ENCODE assay signal across 25 mouse cellular contexts in genomic region chr11:106704399-106705111, GRCm38 (mm10). TPM values are rescaled to one million over a fixed set of nuclear protein-coding genes. Genes with fewer than 3 reads are reported as not detected.
A peak's percentile ranks its signal among the peaks of the same experiment; 100 is the strongest.
DNase-seq lines count a peak whose midpoint lies in the region; ATAC-seq and TF ChIP-seq lines count a peak whose summit lies in the region.
"Had no signal": no experiment of that assay in that cellular context is flagged by ENCODE, and none has a peak within 500 bp of the region (broad histone marks: within the 10 kb centered on the region; RNA-seq: fewer than 3 reads in every experiment).

No protein-coding gene starts in this region.

- TF ChIP-seq POLR2A in kidney, adult 2 months (IDR thresholded peaks at IDR 0.05; ENCODE audit: low read depth, low read length) = no peak

- TF ChIP-seq CTCF in kidney, adult 2 months (conservative IDR thresholded peaks at IDR 0.05; ENCODE audit: insufficient read depth, insufficient read length, low read depth, low read length) = no peak

- no peaks in the 10 kb centered on the region for H3K4me1 ChIP-seq in kidney, adult 2 months (ENCODE audit: control insufficient read depth, insufficient read depth, low read length)
- H3K4me1 ChIP-seq in brown adipose tissue, adult 24 weeks (ENCODE audit: control insufficient read depth, insufficient read depth, insufficient read length, low read length) = peaks cover 16% of the 10 kb centered on the region

- H3K27me3 ChIP-seq in kidney, adult 2 months (replicated peaks; ENCODE audit: control insufficient read depth, insufficient read depth, low read length) = no peaks in the 10 kb centered on the region
- H3K27me3 ChIP-seq: CH12.LX; forebrain, embryonic 12.5 days; heart, embryonic 13.5 days; limb, embryonic 12.5 days; lung, embryonic 15.5 days had no signal

- no peaks in the 10 kb centered on the region for H3K36me3 ChIP-seq in kidney, adult 2 months (ENCODE audit: control insufficient read depth, insufficient read depth, low read length)
- H3K36me3 ChIP-seq: forebrain, embryonic 12.5 days; hindbrain, embryonic 10.5 days; limb, embryonic 12.5 days; lung, embryonic 15.5 days had no signal

- H3K27ac ChIP-seq in kidney, adult 2 months (ENCODE audit: insufficient read depth, low read depth, low read length) = no peak overlapping the region
- H3K27ac ChIP-seq in brown adipose tissue, adult 24 weeks (replicated peaks; ENCODE audit: low read depth, low read length) = 0 out of 2 replicates have a peak overlapping the region, but pooled peaks have one; percentile 38
- H3K27ac ChIP-seq: forebrain, embryonic 12.5 days; heart, embryonic 13.5 days; hindbrain, embryonic 10.5 days; limb, embryonic 12.5 days; lung, embryonic 15.5 days had no signal

- peak; percentile 31 for DNase-seq in kidney, postnatal 10 days
- DNase-seq in kidney, adult 2 months = no peak
- DNase-seq in ES-CJ7 (ENCODE audit: low read depth, low spot score) = peak; percentile 58
- no peak for DNase-seq in spleen, postnatal 4 days (ENCODE audit: low spot score in 2 of 2)
- DNase-seq in cerebellum, postnatal 25 days = no peak
- DNase-seq in left cerebral cortex, adult 18-20 months (ENCODE audit: low spot score in 2 of 2) = no peak
- DNase-seq: adrenal gland, adult 8-10 months; cerebellum, adult 9-11 months; gastrocnemius, postnatal 36 days; heart, postnatal 10 days; kidney, adult 18-20 months; layer of hippocampus, adult 9-11 months; midbrain, embryonic 14.5 days; right cerebral cortex, adult 18-20 months; right cerebral cortex, postnatal 4 days had no signal

- peak; percentile 56 for ATAC-seq in megakaryocyte progenitor cell, adult 5-6 weeks (replicated peaks; ENCODE audit: poor library complexity)
- ATAC-seq: hindbrain, embryonic 16.5 days had no signal

- WGBS in kidney, adult 2 months = 51% methylated on average over 9 of the region's 9 CpGs

- no peak overlapping the region for H3K4me3 ChIP-seq in kidney, adult 2 months (ENCODE audit: insufficient read depth, low read depth, low read length)
- no peak overlapping the region for H3K4me3 ChIP-seq in brown adipose tissue, adult 24 weeks (ENCODE audit: insufficient read depth, low read depth, low read length)
- H3K4me3 ChIP-seq: erythroblast, embryonic 14.5 days; forebrain, embryonic 12.5 days; heart, embryonic 13.5 days; hindbrain, embryonic 10.5 days; limb, embryonic 12.5 days; lung, embryonic 15.5 days had no signal

RNA-seq across cellular contexts. Expression of gene Pecam1, which starts 45.9 kb away (rescaled TPM):
- polyA plus RNA-seq in kidney, adult 2 months (2012; rRNA removed) = 56.8 and 60.4 TPM in 2 replicates
- polyA plus RNA-seq in brown adipose tissue, adult 24 weeks (2012; ENCODE audit: insufficient read depth, insufficient read length, missing spikeins) = 31.7 and 54.7 TPM in 2 replicates
- total RNA-seq in megakaryocyte progenitor cell, adult 5-6 weeks (2015) = 55.0 and 57.0 TPM in 2 replicates
- 38.6 and 43.8 TPM in 2 replicates for total RNA-seq in megakaryocyte progenitor cell, adult 5-6 weeks (2017)
- total RNA-seq in left cerebral cortex, adult 18-20 months (2021) = 10 to 100 TPM; 19.3 to 20.1 TPM
- polyA plus RNA-seq: erythroblast, embryonic 14.5 days had no signal

RNA-seq across cellular contexts. Expression of gene Milr1, which starts 46.5 kb away (rescaled TPM):
- polyA plus RNA-seq in kidney, adult 2 months (2012; rRNA removed) = 0.27 and 0.66 TPM in 2 replicates
- polyA plus RNA-seq in brown adipose tissue, adult 24 weeks (2012; ENCODE audit: insufficient read depth, insufficient read length, missing spikeins) = 0.95 TPM in 1 of 2 replicates, not detected in the other
- 63.1 and 96.7 TPM in 2 replicates for total RNA-seq in megakaryocyte progenitor cell, adult 5-6 weeks (2015)
- total RNA-seq in megakaryocyte progenitor cell, adult 5-6 weeks (2017) = 82.0 and 96.2 TPM in 2 replicates
- total RNA-seq in left cerebral cortex, adult 18-20 months (2021) = under 1 TPM in 1 of 2 experiments, not detected in 1; 0.49 TPM
- polyA plus RNA-seq: erythroblast, embryonic 14.5 days had no signal

Comparison
In these comparisons a context has a peak if more than half of its experiments do, and no peak if none do; other contexts are left out.
1. DNase-seq: peak in kidney, postnatal 10 days (single experiment) and ES-CJ7 (single experiment); none in kidney, adult 2 months (single experiment), spleen, postnatal 4 days (0 of 2), cerebellum, postnatal 25 days (0 of 2) and left cerebral cortex, adult 18-20 months (0 of 2).
2. RNA of gene Milr1, which starts 46.5 kb away (total RNA-seq): 63.1 to 96.7 TPM in megakaryocyte progenitor cell, adult 5-6 weeks; 0.49 TPM in left cerebral cortex, adult 18-20 months; every median in the first group is over 10 times any median in the second.